Mouse (Mus musculus) bone marrow macrophage, adult 2 months (primary cell): Measurements from ENCODE around the gene Panx3.

Experiments used
- CTCF ChIP-seq: IDR thresholded peaks from 2 replicates; pipeline ENCODE4 v1.5.1; 2012; ENCODE audit warnings: low read depth, mild to moderate bottlenecking, low read length, moderate library complexity
- POLR2A ChIP-seq: IDR thresholded peaks from 2 replicates; pipeline ENCODE4 v1.6.1; 2012; ENCODE audit warnings: mild to moderate bottlenecking, low read depth, low read length, borderline replicate concordance

DNA sequence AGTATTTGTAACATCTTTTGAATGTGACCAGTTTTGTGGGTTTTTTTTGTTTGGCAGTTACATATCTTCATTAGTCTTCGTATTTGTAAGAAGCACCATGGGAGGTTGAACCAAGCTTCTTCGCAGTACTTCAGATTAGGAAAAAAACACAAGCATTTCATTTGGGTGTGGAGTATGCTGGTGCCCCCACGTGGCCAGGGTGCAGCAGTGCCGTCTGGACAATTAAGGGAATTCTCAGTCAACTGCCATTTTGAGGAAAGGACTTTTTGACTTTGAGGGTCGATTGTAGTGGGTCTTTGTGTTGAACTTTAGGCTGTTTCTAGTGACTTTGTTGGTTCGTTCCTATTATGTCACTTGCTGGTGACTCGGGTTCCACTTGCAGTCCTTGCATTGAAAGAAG lies 32.7 kb downstream of the Panx3 start:
- TF ChIP-seq POLR2A (no peak), CTCF (peak; percentile 79)
